ENCODE assay signal across 22 mouse cellular contexts in genomic region chr6:148421577-148421976, GRCm38 (mm10). TPM values are rescaled to one million over a fixed set of nuclear protein-coding genes. Genes with fewer than 3 reads are reported as not detected.
A peak's percentile ranks its signal among the peaks of the same experiment; 100 is the strongest.
DNase-seq lines count a peak whose midpoint lies in the region; ATAC-seq lines count a peak whose summit lies in the region.
"Had no signal": no experiment of that assay in that cellular context is flagged by ENCODE, and none has a peak within 500 bp of the region (broad histone marks: within the 10 kb centered on the region; RNA-seq: fewer than 3 reads in every experiment).

No protein-coding gene starts in this region.

- 0 out of 2 replicates have a peak overlapping the region, but pooled peaks have one; percentile 25 for H3K27ac ChIP-seq in hindbrain, embryonic 13.5 days
- H3K27ac ChIP-seq in hindbrain, embryonic 12.5 days, result no peak overlapping the region
- no peak overlapping the region for H3K27ac ChIP-seq in midbrain, embryonic 14.5 days (replicated peaks; ENCODE audit: low read depth, low read length)
- H3K27ac ChIP-seq in midbrain, embryonic 15.5 days, result no peak overlapping the region
- H3K27ac ChIP-seq in embryonic facial prominence, embryonic 12.5 days, result no peak overlapping the region
- H3K27ac ChIP-seq: embryonic facial prominence, embryonic 15.5 days; kidney, postnatal 0 days; limb, embryonic 12.5 days; liver, embryonic 12.5 days; midbrain, embryonic 12.5 days had no signal

- H3K36me3 ChIP-seq in hindbrain, embryonic 13.5 days, result no peaks in the 10 kb centered on the region
- H3K36me3 ChIP-seq in hindbrain, embryonic 12.5 days, result no peaks in the 10 kb centered on the region
- H3K36me3 ChIP-seq in midbrain, embryonic 14.5 days (ENCODE audit: control insufficient read depth, insufficient read depth, low read length), result no peaks in the 10 kb centered on the region
- H3K36me3 ChIP-seq in midbrain, embryonic 15.5 days (replicated peaks), result no peaks in the 10 kb centered on the region
- H3K36me3 ChIP-seq in embryonic facial prominence, embryonic 12.5 days, result no peaks in the 10 kb centered on the region
- H3K36me3 ChIP-seq: embryonic facial prominence, embryonic 15.5 days; limb, embryonic 12.5 days; liver, embryonic 12.5 days; midbrain, embryonic 12.5 days had no signal

- DNase-seq in cerebellum, postnatal 10 days, result peak; percentile 67 to 70
- DNase-seq in cerebellum, adult 8-10 months, result no peak
- DNase-seq in midbrain, embryonic 14.5 days, result peak; percentile 17
- DNase-seq in frontal cortex, postnatal 10 days (ENCODE audit: low spot score in 2 of 2), result no peak
- DNase-seq: adrenal gland, adult 8-10 months; cerebellum, adult 11-12 months; gastrocnemius, postnatal 36 days; heart, postnatal 10 days; kidney, adult 11 months; lung, embryonic 14.5 days; right cerebral cortex, postnatal 25 days had no signal

- no peaks in the 10 kb centered on the region for H3K27me3 ChIP-seq in hindbrain, embryonic 13.5 days
- no peaks in the 10 kb centered on the region for H3K27me3 ChIP-seq in hindbrain, embryonic 12.5 days
- no peaks in the 10 kb centered on the region for H3K27me3 ChIP-seq in midbrain, embryonic 14.5 days (ENCODE audit: control insufficient read depth, insufficient read depth, low read length)
- H3K27me3 ChIP-seq in midbrain, embryonic 15.5 days (replicated peaks), result no peaks in the 10 kb centered on the region
- H3K27me3 ChIP-seq in embryonic facial prominence, embryonic 12.5 days, result no peaks in the 10 kb centered on the region
- H3K27me3 ChIP-seq: embryonic facial prominence, embryonic 15.5 days; limb, embryonic 12.5 days; liver, embryonic 12.5 days; midbrain, embryonic 12.5 days; Patski had no signal

- no peak overlapping the region for H3K9ac ChIP-seq in hindbrain, embryonic 13.5 days
- no peak overlapping the region for H3K9ac ChIP-seq in hindbrain, embryonic 12.5 days
- H3K9ac ChIP-seq in midbrain, embryonic 14.5 days (replicated peaks; ENCODE audit: low read length), result no peak overlapping the region
- no peak overlapping the region for H3K9ac ChIP-seq in midbrain, embryonic 15.5 days
- H3K9ac ChIP-seq in embryonic facial prominence, embryonic 12.5 days, result no peak overlapping the region
- H3K9ac ChIP-seq: embryonic facial prominence, embryonic 15.5 days; limb, embryonic 12.5 days; liver, embryonic 12.5 days; lung, embryonic 14.5 days; midbrain, embryonic 12.5 days had no signal

- H3K4me1 ChIP-seq in hindbrain, embryonic 13.5 days (replicated peaks), result no peaks in the 10 kb centered on the region
- H3K4me1 ChIP-seq in hindbrain, embryonic 12.5 days, result no peaks in the 10 kb centered on the region
- H3K4me1 ChIP-seq in midbrain, embryonic 14.5 days (ENCODE audit: control insufficient read depth, insufficient read depth, low read length), result no peaks in the 10 kb centered on the region
- no peaks in the 10 kb centered on the region for H3K4me1 ChIP-seq in midbrain, embryonic 15.5 days
- H3K4me1 ChIP-seq in embryonic facial prominence, embryonic 12.5 days, result no peaks in the 10 kb centered on the region
- H3K4me1 ChIP-seq: embryonic facial prominence, embryonic 15.5 days; limb, embryonic 12.5 days; liver, embryonic 12.5 days; midbrain, embryonic 12.5 days had no signal

- 61% methylated on average over 7 of the region's 7 CpGs for WGBS in hindbrain, embryonic 13.5 days
- 60% methylated on average over 7 of the region's 7 CpGs for WGBS in hindbrain, embryonic 12.5 days
- 64% methylated on average over 7 of the region's 7 CpGs for WGBS in midbrain, embryonic 14.5 days
- WGBS in midbrain, embryonic 15.5 days, result 55% methylated on average over 7 of the region's 7 CpGs
- 23% methylated on average over 7 of the region's 7 CpGs for WGBS in embryonic facial prominence, embryonic 12.5 days

- ATAC-seq in hindbrain, embryonic 13.5 days (ENCODE audit: low FRiP score), result no peak
- no peak for ATAC-seq in hindbrain, embryonic 12.5 days (ENCODE audit: low FRiP score)
- no peak for ATAC-seq in midbrain, embryonic 14.5 days (ENCODE audit: low FRiP score, low TSS enrichment)
- ATAC-seq in midbrain, embryonic 15.5 days (replicated peaks), result no peak
- ATAC-seq in embryonic facial prominence, embryonic 12.5 days (ENCODE audit: insufficient number of reproducible peaks, insufficient read depth, low FRiP score, low TSS enrichment), result peak; percentile 70; the same call in 1 of the 2 replicates
- ATAC-seq: liver, embryonic 12.5 days; Patski had no signal

- no peak overlapping the region for H3K4me2 ChIP-seq in hindbrain, embryonic 13.5 days
- H3K4me2 ChIP-seq in hindbrain, embryonic 12.5 days (replicated peaks), result no peak overlapping the region
- no peak overlapping the region for H3K4me2 ChIP-seq in midbrain, embryonic 14.5 days (ENCODE audit: low read length)
- no peak overlapping the region for H3K4me2 ChIP-seq in midbrain, embryonic 15.5 days
- H3K4me2 ChIP-seq in embryonic facial prominence, embryonic 12.5 days (replicated peaks), result no peak overlapping the region
- H3K4me2 ChIP-seq: embryonic facial prominence, embryonic 15.5 days; heart, embryonic 11.5 days; limb, embryonic 12.5 days; liver, embryonic 12.5 days; lung, embryonic 14.5 days; midbrain, embryonic 12.5 days had no signal

- H3K4me3 ChIP-seq in hindbrain, embryonic 13.5 days, result no peak overlapping the region
- H3K4me3 ChIP-seq in hindbrain, embryonic 12.5 days, result no peak overlapping the region
- no peak overlapping the region for H3K4me3 ChIP-seq in midbrain, embryonic 14.5 days (replicated peaks; ENCODE audit: low read depth, low read length)
- no peak overlapping the region for H3K4me3 ChIP-seq in midbrain, embryonic 15.5 days
- H3K4me3 ChIP-seq in embryonic facial prominence, embryonic 12.5 days, result no peak overlapping the region
- H3K4me3 ChIP-seq: embryonic facial prominence, embryonic 15.5 days; limb, embryonic 12.5 days; liver, embryonic 12.5 days; midbrain, embryonic 12.5 days had no signal

- no peaks in the 10 kb centered on the region for H3K9me3 ChIP-seq in hindbrain, embryonic 13.5 days
- H3K9me3 ChIP-seq in hindbrain, embryonic 12.5 days (replicated peaks), result no peaks in the 10 kb centered on the region
- H3K9me3 ChIP-seq in midbrain, embryonic 14.5 days (ENCODE audit: control insufficient read depth, low read length), result no peaks in the 10 kb centered on the region
- no peaks in the 10 kb centered on the region for H3K9me3 ChIP-seq in midbrain, embryonic 15.5 days
- H3K9me3 ChIP-seq in embryonic facial prominence, embryonic 12.5 days, result no peaks in the 10 kb centered on the region
- H3K9me3 ChIP-seq: embryonic facial prominence, embryonic 15.5 days; limb, embryonic 12.5 days; liver, embryonic 12.5 days; midbrain, embryonic 12.5 days had no signal

RNA-seq across cellular contexts. Expression of gene Tmtc1, which starts 22.6 kb away (rescaled TPM):
- 2.3 and 2.8 TPM in 2 replicates for polyA plus RNA-seq in hindbrain, embryonic 13.5 days (2015; fragmentation: Nextera tagmentation; extraction: Ambion mirVana)
- 2.0 and 3.0 TPM in 2 replicates for polyA plus RNA-seq in hindbrain, embryonic 12.5 days (2016; fragmentation: Nextera tagmentation; extraction: Ambion mirVana)
- polyA plus RNA-seq in midbrain, embryonic 14.5 days (2014; fragmentation: Nextera tagmentation; extraction: Ambion mirVana), result 2.4 and 3.1 TPM in 2 replicates
- polyA plus RNA-seq in midbrain, embryonic 15.5 days (2015; fragmentation: Nextera tagmentation; extraction: Ambion mirVana), result 2.1 and 2.3 TPM in 2 replicates
- 2.7 and 3.2 TPM in 2 replicates for polyA plus RNA-seq in embryonic facial prominence, embryonic 12.5 days (2016; fragmentation: Nextera tagmentation; extraction: Ambion mirVana)

Comparison
In these comparisons a context has a peak if more than half of its experiments do, and no peak if none do; other contexts are left out.
1. DNase-seq: peak in cerebellum, postnatal 10 days (2 of 2) and midbrain, embryonic 14.5 days (single experiment); none in cerebellum, adult 8-10 months (single experiment) and frontal cortex, postnatal 10 days (0 of 2).